8 mouse cellular contexts compared by ENCODE assay signal in genomic region chr17:63498182-63498716, GRCm38 (mm10). TPM values are rescaled to one million over a fixed set of nuclear protein-coding genes. Genes with fewer than 3 reads are reported as not detected.
DNase-seq lines count a peak whose midpoint lies in the region; ATAC-seq and TF ChIP-seq lines count a peak whose summit lies in the region.

No protein-coding gene starts in this region.

- H3K4me2 ChIP-seq in hindbrain, postnatal 0 days (ENCODE audit: low read depth, low read length), result peak overlapping the region; percentile 81

- no peaks in the 10 kb centered on the region for H3K36me3 ChIP-seq in kidney, adult 2 months (ENCODE audit: control insufficient read depth, insufficient read depth, low read length)
- H3K36me3 ChIP-seq in hindbrain, postnatal 0 days (ENCODE audit: insufficient read depth, low read length), result no peaks in the 10 kb centered on the region

- intact Hi-C loops in left cerebral cortex, postnatal 36 days (cut with DNase I), result no loop called here

- H3K27ac ChIP-seq in kidney, adult 2 months (ENCODE audit: insufficient read depth, low read depth, low read length), result peak overlapping the region; percentile 27; the same call in 1 of the 2 replicates
- peak overlapping the region; percentile 97; the same call in 1 of the 2 replicates for H3K27ac ChIP-seq in hindbrain, postnatal 0 days

- ATAC-seq in hindbrain, postnatal 0 days, result no peak

- TF ChIP-seq POLR2A in kidney, adult 2 months (IDR thresholded peaks at IDR 0.05; ENCODE audit: low read depth, low read length), result no peak

- WGBS in kidney, adult 2 months, result 6% methylated on average over 6 of the region's 6 CpGs
- 19% methylated on average over 6 of the region's 6 CpGs for WGBS in hindbrain, postnatal 0 days

- H3K4me3 ChIP-seq in kidney, adult 2 months (ENCODE audit: insufficient read depth, low read depth, low read length), result peak overlapping the region; percentile 79
- peak overlapping the region; percentile 94 for H3K4me3 ChIP-seq in hindbrain, postnatal 0 days (ENCODE audit: low read length)

- no peak for TF ChIP-seq CTCF in kidney, adult 2 months (conservative IDR thresholded peaks at IDR 0.05; ENCODE audit: insufficient read depth, insufficient read length, low read depth, low read length)
- TF ChIP-seq CTCF in hindbrain, postnatal 0 days (IDR thresholded peaks at IDR 0.05; ENCODE audit: low read depth), result no peak

- no peaks in the 10 kb centered on the region for H3K9me3 ChIP-seq in hindbrain, postnatal 0 days (ENCODE audit: low read length)

- no peak for DNase-seq in kidney, adult 2 months
- no peak for DNase-seq in kidney, adult 11 months
- DNase-seq in c-Kit-positive CD71-positive TER-119-positive erythroid progenitor cells, embryonic 14.5 days (ENCODE audit: low spot score), result peak; percentile 18
- no peak for DNase-seq in hindbrain, postnatal 0 days (ENCODE audit: low spot score)
- peak; percentile 20 for DNase-seq in naive thymus-derived CD4-positive, alpha-beta T cell, adult 2 months (ENCODE audit: low read depth)
- no peak for DNase-seq in left cerebral cortex, postnatal 36 days (ENCODE audit: low spot score in 2 of 2)
- DNase-seq in left cerebral cortex, adult 11 months (ENCODE audit: low spot score), result no peak
- DNase-seq in layer of hippocampus, adult 9-11 months, result no peak

- peaks cover 27% of the 10 kb centered on the region for H3K4me1 ChIP-seq in kidney, adult 2 months (ENCODE audit: control insufficient read depth, insufficient read depth, low read length)
- peaks cover 9% of the 10 kb centered on the region for H3K4me1 ChIP-seq in hindbrain, postnatal 0 days (ENCODE audit: insufficient read depth, low read length)

- H3K27me3 ChIP-seq in kidney, adult 2 months (replicated peaks; ENCODE audit: control insufficient read depth, insufficient read depth, low read length), result no peaks in the 10 kb centered on the region
- H3K27me3 ChIP-seq in hindbrain, postnatal 0 days (ENCODE audit: insufficient read depth, low read length), result no peaks in the 10 kb centered on the region

- peak overlapping the region; percentile 99 for H3K9ac ChIP-seq in hindbrain, postnatal 0 days (replicated peaks; ENCODE audit: low read length)

RNA-seq across cellular contexts. Expression of gene Fbxl17, which starts 1.6 kb away (rescaled TPM):
- polyA plus RNA-seq in kidney, adult 2 months (2012; rRNA removed), result 9.2 and 10.2 TPM in 2 replicates
- 22.3 and 27.6 TPM in 2 replicates for total RNA-seq in hindbrain, postnatal 0 days (2014; rRNA removed)
- polyA plus RNA-seq in hindbrain, postnatal 0 days (2015; fragmentation: Nextera tagmentation; extraction: Ambion mirVana), result 10.0 and 13.1 TPM in 2 replicates
- 10 to 100 TPM; 61.9 to 65.9 TPM for total RNA-seq in left cerebral cortex, postnatal 36 days (2021)

Comparison
In these comparisons a context has a peak if more than half of its experiments do, and no peak if none do; other contexts are left out.
1. DNase-seq: peak in c-Kit-positive CD71-positive TER-119-positive erythroid progenitor cells, embryonic 14.5 days (single experiment) and naive thymus-derived CD4-positive, alpha-beta T cell, adult 2 months (single experiment); none in kidney, adult 2 months (single experiment), kidney, adult 11 months (single experiment), hindbrain, postnatal 0 days (single experiment), left cerebral cortex, postnatal 36 days (0 of 2), left cerebral cortex, adult 11 months (single experiment) and layer of hippocampus, adult 9-11 months (single experiment).